Mouse (Mus musculus): Measurements from ENCODE around the gene Prss53.

DNA sequence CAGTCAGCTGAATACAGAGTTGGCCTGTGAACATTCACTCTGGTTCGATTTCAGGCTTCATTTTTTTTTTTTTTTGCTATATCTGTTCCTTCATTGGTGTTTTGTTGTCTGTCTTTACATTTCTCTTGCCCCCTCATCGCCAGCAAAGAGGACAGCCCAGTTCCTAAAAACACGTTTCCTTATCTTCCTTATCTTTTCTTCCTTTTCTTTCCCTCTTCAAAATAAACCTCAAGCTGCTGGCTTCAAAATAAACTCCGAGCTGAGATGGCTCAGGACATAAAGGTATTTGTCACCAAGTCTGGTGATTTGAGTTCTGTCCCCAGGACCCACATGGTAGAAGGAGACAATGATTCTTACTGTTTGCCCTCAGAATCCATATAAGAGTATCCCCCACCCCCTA lies 22.2 kb upstream of the Prss53 start:
- TF ChIP-seq POLR2A (IDR thresholded peaks at IDR 0.05; ENCODE audit: insufficient read length, low read depth) (no peak), TCF12 (IDR thresholded peaks at IDR 0.05; ENCODE audit: insufficient read depth, poor library complexity, severe bottlenecking) (no peak), MAX (IDR thresholded peaks at IDR 0.05; ENCODE audit: low read depth) (no peak), POLR2AphosphoS2 (IDR thresholded peaks at IDR 0.05; ENCODE audit: insufficient read length, low read depth) (no peak), MYOG (IDR thresholded peaks at IDR 0.05; ENCODE audit: control insufficient read depth in 1 of 3, insufficient read depth in 1 of 3, insufficient read length in 2 of 3, low read depth in 2 of 3) (no peak), USF1 (IDR thresholded peaks at IDR 0.05; ENCODE audit: low read depth) (no peak), E2F4 (IDR thresholded peaks at IDR 0.05; ENCODE audit: insufficient read depth) (no peak), CEBPB (IDR thresholded peaks at IDR 0.05; ENCODE audit: insufficient read depth, poor library complexity, severe bottlenecking) (no peak), MYOD1 (IDR thresholded peaks at IDR 0.05; ENCODE audit: control insufficient read depth in 1 of 3, insufficient read length in 2 of 3, low read depth in 2 of 3) (no peak), SRF (IDR thresholded peaks at IDR 0.05; ENCODE audit: control insufficient read depth, insufficient read length, low read depth) (no peak), TCF3 (IDR thresholded peaks at IDR 0.05; ENCODE audit: insufficient read length, low read depth) (no peak)
